In the genomic region with DNA sequence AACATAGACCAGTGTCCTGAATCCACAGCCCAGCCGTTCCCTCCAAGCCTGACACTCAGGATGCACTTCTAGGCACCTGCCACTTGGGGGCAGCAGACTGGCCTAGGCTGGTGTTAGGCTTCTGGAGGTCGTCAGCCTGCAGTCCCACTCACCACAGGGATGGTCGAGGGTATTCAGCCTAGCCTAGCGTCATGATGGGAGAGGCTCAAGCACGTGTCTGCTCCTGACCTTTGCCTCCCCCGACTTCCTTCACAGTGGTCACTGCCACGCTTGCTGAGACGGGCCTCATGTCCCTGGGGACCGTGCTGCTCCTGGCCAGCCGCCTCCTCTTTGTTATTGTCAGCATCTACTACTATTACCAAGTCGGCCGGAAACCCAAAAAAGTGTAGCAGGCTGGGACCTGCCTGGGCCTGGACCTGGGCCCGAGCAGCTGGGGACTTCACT, we compare ENCODE assay signal across 8 mouse cellular contexts. TPM values are rescaled to one million over a fixed set of nuclear protein-coding genes. Genes with fewer than 3 reads are reported as not detected.
DNase-seq lines count a peak whose midpoint lies in the region; ATAC-seq and TF ChIP-seq lines count a peak whose summit lies in the region.

No protein-coding gene starts in this region.

- ATAC-seq in activated CD4-positive, CD25-positive, alpha-beta regulatory T cell, adult 4 months: peak; percentile 25
- peak; percentile 42 for ATAC-seq in lung, embryonic 14.5 days (ENCODE audit: insufficient read depth)
- ATAC-seq in neutrophil, adult 5-6 weeks (ENCODE audit: extremely low read depth, insufficient number of reproducible peaks, low FRiP score, poor library complexity, severe bottlenecking): peak; percentile 30; the same call in 1 of the 2 replicates

- peaks cover 33% of the 10 kb centered on the region for H3K36me3 ChIP-seq in E14TG2a.4 (ENCODE audit: insufficient read depth, low read length)
- 0 out of 2 replicates have a peak, but pooled peaks cover 6% of the 10 kb centered on the region for H3K36me3 ChIP-seq in lung, embryonic 14.5 days (ENCODE audit: insufficient read depth)

- no peak overlapping the region for H3K9ac ChIP-seq in lung, embryonic 14.5 days

- H3K4me1 ChIP-seq in E14TG2a.4 (replicated peaks; ENCODE audit: low read depth, low read length): peaks cover 48% of the 10 kb centered on the region
- no peaks in the 10 kb centered on the region for H3K4me1 ChIP-seq in lung, embryonic 14.5 days (ENCODE audit: insufficient read depth)

- H3K27me3 ChIP-seq in E14TG2a.4 (ENCODE audit: insufficient read depth, low read length): no peaks in the 10 kb centered on the region
- H3K27me3 ChIP-seq in lung, embryonic 14.5 days (ENCODE audit: insufficient read depth, low read length): no peaks in the 10 kb centered on the region

- H3K4me2 ChIP-seq in lung, embryonic 14.5 days: no peak overlapping the region

- no peak overlapping the region for H3K27ac ChIP-seq in lung, embryonic 14.5 days (ENCODE audit: low read depth)

- peak; percentile 90 for TF ChIP-seq CTCF in E14TG2a.4 (conservative IDR thresholded peaks at IDR 0.05; ENCODE audit: low read length)
- TF ChIP-seq CTCF in lung, embryonic 14.5 days (IDR thresholded peaks at IDR 0.05; ENCODE audit: low read depth): peak; percentile 98

- 39% methylated on average over 13 of the region's 13 CpGs for WGBS in lung, embryonic 14.5 days

- H3K4me3 ChIP-seq in E14TG2a.4 (replicated peaks; ENCODE audit: low read length): no peak overlapping the region
- H3K4me3 ChIP-seq in lung, embryonic 14.5 days (ENCODE audit: low read depth, low read length): no peak overlapping the region

- no peaks in the 10 kb centered on the region for H3K9me3 ChIP-seq in E14TG2a.4 (ENCODE audit: low read length)
- no peaks in the 10 kb centered on the region for H3K9me3 ChIP-seq in lung, embryonic 14.5 days (ENCODE audit: low read depth, low read length)

- peak; percentile 89 for DNase-seq in embryo, embryonic 10 days (ENCODE audit: low spot score)
- peak; percentile 87 to 92 for DNase-seq in heart, adult 9 months (ENCODE audit: low spot score in 2 of 2)
- peak; percentile 74 for DNase-seq in kidney, adult 18-20 months
- peak; percentile 82 for DNase-seq in lung, embryonic 14.5 days
- DNase-seq in urinary bladder, postnatal 4 days (ENCODE audit: low spot score in 2 of 2): no peak

RNA-seq across cellular contexts. Expression of a gene that starts 12.2 kb away (rescaled TPM):
- polyA plus RNA-seq in activated CD4-positive, CD25-positive, alpha-beta regulatory T cell, adult 4 months (2017; shearing (Covaris generic)): 10 to 100 TPM; 70.9 to 73.5 TPM
- 46.7 and 51.1 TPM in 2 replicates for polyA plus RNA-seq in lung, embryonic 14.5 days (2014; fragmentation: Nextera tagmentation; extraction: Ambion mirVana)
- 117 and 132 TPM in 2 replicates for total RNA-seq in neutrophil, adult 5-6 weeks (2017)

Comparison
In these comparisons a context has a peak if more than half of its experiments do, and no peak if none do; other contexts are left out.
1. DNase-seq: peak in embryo, embryonic 10 days (single experiment), heart, adult 9 months (2 of 2), kidney, adult 18-20 months (single experiment) and lung, embryonic 14.5 days (single experiment); none in urinary bladder, postnatal 4 days (0 of 2).
2. Peak in every context shown above with its lines, with median percentiles within 50 percentile points of each other: ATAC-seq.